Comparison of ENCODE assay signal across 9 mouse cellular contexts in genomic region chr11:6198449-6198848, GRCm38 (mm10). TPM values are rescaled to one million over a fixed set of nuclear protein-coding genes. Genes with fewer than 3 reads are reported as not detected.
A peak's percentile ranks its signal among the peaks of the same experiment; 100 is the strongest.
DNase-seq lines count a peak whose midpoint lies in the region; ATAC-seq and TF ChIP-seq lines count a peak whose summit lies in the region.
"Had no signal": no experiment of that assay in that cellular context is flagged by ENCODE, and none has a peak within 500 bp of the region (broad histone marks: within the 10 kb centered on the region; RNA-seq: fewer than 3 reads in every experiment).

No protein-coding gene starts in this region.

- H3K9ac ChIP-seq in neural tube, embryonic 11.5 days (ENCODE audit: low read length) = no peak overlapping the region
- peak overlapping the region; percentile 94 for H3K9ac ChIP-seq in liver, embryonic 13.5 days

- H3K4me3 ChIP-seq in erythroblast, embryonic 14.5 days (replicated peaks) = peak overlapping the region; percentile 100
- no peak overlapping the region for H3K4me3 ChIP-seq in neural tube, embryonic 11.5 days (ENCODE audit: low read depth, low read length)
- peak overlapping the region; percentile 98 for H3K4me3 ChIP-seq in liver, embryonic 13.5 days (replicated peaks)
- H3K4me3 ChIP-seq in cerebellum, adult 2 months (replicated peaks; ENCODE audit: insufficient read depth, low read depth, low read length) = no peak overlapping the region

- TF ChIP-seq CTCF in cerebellum, adult 2 months (IDR thresholded peaks at IDR 0.05; ENCODE audit: borderline replicate concordance, insufficient read depth, low read depth, low read length) = no peak

- H3K4me2 ChIP-seq in neural tube, embryonic 11.5 days (ENCODE audit: low read depth) = peak overlapping the region; percentile 88
- H3K4me2 ChIP-seq in liver, embryonic 13.5 days = peak overlapping the region; percentile 95

- no peaks in the 10 kb centered on the region for H3K9me3 ChIP-seq in erythroblast, embryonic 14.5 days (ENCODE audit: control insufficient read depth, low read length)
- no peaks in the 10 kb centered on the region for H3K9me3 ChIP-seq in neural tube, embryonic 11.5 days (ENCODE audit: control insufficient read depth, low read length)
- no peaks in the 10 kb centered on the region for H3K9me3 ChIP-seq in liver, embryonic 13.5 days (replicated peaks)

- no peaks in the 10 kb centered on the region for H3K27me3 ChIP-seq in erythroblast, embryonic 14.5 days (ENCODE audit: control insufficient read depth)
- no peaks in the 10 kb centered on the region for H3K27me3 ChIP-seq in neural tube, embryonic 11.5 days (ENCODE audit: control insufficient read depth, insufficient read depth, low read length)
- H3K27me3 ChIP-seq in liver, embryonic 13.5 days = no peaks in the 10 kb centered on the region
- no peaks in the 10 kb centered on the region for H3K27me3 ChIP-seq in cerebellum, adult 2 months (ENCODE audit: control insufficient read depth, insufficient read depth, low read length)

- no peak overlapping the region for H3K27ac ChIP-seq in neural tube, embryonic 11.5 days (ENCODE audit: low read depth, low read length)
- no peak overlapping the region for H3K27ac ChIP-seq in liver, embryonic 13.5 days
- no peak overlapping the region for H3K27ac ChIP-seq in cerebellum, adult 2 months (ENCODE audit: insufficient read depth, low read length)

- no peak for DNase-seq in neural tube, embryonic 11.5 days (ENCODE audit: low spot score)
- no peak for DNase-seq in neural tube, embryonic 10.5 days (ENCODE audit: extremely low spot score, low spot score)
- no peak for DNase-seq in liver, embryonic 13.5 days
- no peak for DNase-seq in cerebellum, adult 2 months
- DNase-seq in spleen, postnatal 14 days (ENCODE audit: low spot score in 2 of 2) = no peak
- DNase-seq in gastrocnemius, adult 18-20 months (ENCODE audit: low spot score) = no peak

- peaks cover 44% of the 10 kb centered on the region for H3K4me1 ChIP-seq in erythroblast, embryonic 14.5 days (ENCODE audit: control insufficient read depth)
- H3K4me1 ChIP-seq in neural tube, embryonic 11.5 days (ENCODE audit: control insufficient read depth, insufficient read depth, low read length) = peaks cover 11% of the 10 kb centered on the region
- H3K4me1 ChIP-seq in liver, embryonic 13.5 days (replicated peaks) = peaks cover 48% of the 10 kb centered on the region
- H3K4me1 ChIP-seq in cerebellum, adult 2 months (ENCODE audit: control insufficient read depth, insufficient read depth, low read length) = no peaks in the 10 kb centered on the region; the same call in 1 of the 2 replicates

- 91% methylated on average over 4 of the region's 4 CpGs for WGBS in neural tube, embryonic 11.5 days
- WGBS in liver, embryonic 13.5 days (ENCODE audit: insufficient replicate concordance) = 55% methylated on average over 4 of the region's 4 CpGs
- WGBS in cerebellum, adult 2 months = 76% methylated on average over 4 of the region's 4 CpGs

- TF ChIP-seq POLR2A in cerebellum, adult 2 months (IDR thresholded peaks at IDR 0.05; ENCODE audit: borderline replicate concordance, insufficient read depth, low read length) = no peak

- no peak for ATAC-seq in erythroblast, adult 5-6 weeks (replicated peaks; ENCODE audit: low FRiP score, poor library complexity, severe bottlenecking)
- ATAC-seq in neural tube, embryonic 11.5 days (ENCODE audit: insufficient read depth, low FRiP score, low TSS enrichment) = no peak
- no peak for ATAC-seq in liver, embryonic 13.5 days (ENCODE audit: low read depth)

- H3K36me3 ChIP-seq in erythroblast, embryonic 14.5 days (ENCODE audit: control insufficient read depth) = peaks cover 15% of the 10 kb centered on the region
- no peaks in the 10 kb centered on the region for H3K36me3 ChIP-seq in neural tube, embryonic 11.5 days (ENCODE audit: control insufficient read depth, insufficient read depth, low read length)
- peaks cover 2% of the 10 kb centered on the region; the same call in 1 of the 2 replicates for H3K36me3 ChIP-seq in liver, embryonic 13.5 days

RNA-seq across cellular contexts. Expression of gene A730071L15Rik, which starts 1.4 kb away (rescaled TPM):
- not detected in 2 replicates for polyA plus RNA-seq in erythroblast, embryonic 14.5 days (2012)
- not detected in 2 replicates for total RNA-seq in erythroblast, adult 5-6 weeks (2015; ENCODE audit: low replicate concordance)
- total RNA-seq in erythroblast, adult 5-6 weeks (2017; ENCODE audit: low replicate concordance) = not detected in 2 replicates
- polyA plus RNA-seq in neural tube, embryonic 11.5 days (2014; fragmentation: Nextera tagmentation; extraction: Ambion mirVana) = 0.58 and 0.70 TPM in 2 replicates
- 0.09 and 0.13 TPM in 2 replicates for polyA plus RNA-seq in liver, embryonic 13.5 days (2015; fragmentation: Nextera tagmentation; extraction: Ambion mirVana)
- polyA plus RNA-seq in cerebellum, adult 2 months (2012; rRNA removed) = 0.15 and 0.16 TPM in 2 replicates
- total RNA-seq in gastrocnemius, adult 18-20 months (2021) = under 1 TPM in 1 of 2 experiments, not detected in 1; 0.14 TPM
- total RNA-seq: left cerebral cortex, postnatal 10 days had no signal

RNA-seq across cellular contexts. Expression of gene Nudcd3, which starts 1.8 kb away (rescaled TPM):
- polyA plus RNA-seq in erythroblast, embryonic 14.5 days (2012) = 0.83 and 1.3 TPM in 2 replicates
- 3.8 and 11.7 TPM in 2 replicates for total RNA-seq in erythroblast, adult 5-6 weeks (2015; ENCODE audit: low replicate concordance)
- total RNA-seq in erythroblast, adult 5-6 weeks (2017; ENCODE audit: low replicate concordance) = 7.8 and 8.1 TPM in 2 replicates
- 50.9 and 52.0 TPM in 2 replicates for polyA plus RNA-seq in neural tube, embryonic 11.5 days (2014; fragmentation: Nextera tagmentation; extraction: Ambion mirVana)
- 15.9 TPM in 2 replicates for polyA plus RNA-seq in liver, embryonic 13.5 days (2015; fragmentation: Nextera tagmentation; extraction: Ambion mirVana)
- polyA plus RNA-seq in cerebellum, adult 2 months (2012; rRNA removed) = 91.5 and 96.0 TPM in 2 replicates
- total RNA-seq in gastrocnemius, adult 18-20 months (2021) = 10 to 100 TPM; 65.0 to 70.0 TPM

RNA-seq across cellular contexts. Expression of gene Npc1l1, which starts 31.5 kb away (rescaled TPM):
- polyA plus RNA-seq in erythroblast, embryonic 14.5 days (2012) = not detected in 2 replicates
- not detected in 2 replicates for total RNA-seq in erythroblast, adult 5-6 weeks (2015; ENCODE audit: low replicate concordance)
- total RNA-seq in erythroblast, adult 5-6 weeks (2017; ENCODE audit: low replicate concordance) = not detected in 2 replicates
- not detected in 2 replicates for polyA plus RNA-seq in neural tube, embryonic 11.5 days (2014; fragmentation: Nextera tagmentation; extraction: Ambion mirVana)
- 0.08 and 0.10 TPM in 2 replicates for polyA plus RNA-seq in liver, embryonic 13.5 days (2015; fragmentation: Nextera tagmentation; extraction: Ambion mirVana)
- polyA plus RNA-seq in cerebellum, adult 2 months (2012; rRNA removed) = 1.2 and 1.3 TPM in 2 replicates
- under 1 TPM; 0.23 to 0.28 TPM for total RNA-seq in gastrocnemius, adult 18-20 months (2021)

Comparison
In these comparisons a context has a peak if more than half of its experiments do, and no peak if none do; other contexts are left out.
1. H3K4me3 ChIP-seq: peak in erythroblast, embryonic 14.5 days (single experiment) and liver, embryonic 13.5 days (single experiment); none in neural tube, embryonic 11.5 days (single experiment) and cerebellum, adult 2 months (single experiment).